Mouse (Mus musculus) G1E (cell line): ENCODE results near the gene Akap13. TPM values are rescaled to one million over a fixed set of nuclear protein-coding genes. Genes with fewer than 3 reads are reported as not detected.

Source experiments
- ATAC-seq: 2 replicates; pipeline ENCODE4 v1.8.0; 2016; ENCODE audit warnings: mild to moderate bottlenecking; ENCODE audit not compliant: insufficient number of reproducible peaks, poor library complexity, low FRiP score, severe bottlenecking; ENCODE audit errors: extremely low read depth
- DNase-seq: peaks from one replicate; pipeline ENCODE4 v3.0.0; 2012; ENCODE audit warnings: low spot score
- H3K27me3 ChIP-seq: 2 replicates; pipeline ENCODE4 v1.6.1; 2012; ENCODE audit warnings: mild to moderate bottlenecking, low read length, inconsistent platforms; ENCODE audit not compliant: insufficient read depth
- H3K36me3 ChIP-seq: replicated peaks from 2 replicates; pipeline ENCODE3; 2012; ENCODE audit warnings: mild to moderate bottlenecking, inconsistent platforms
- H3K4me1 ChIP-seq: 2 replicates; pipeline ENCODE4 v1.6.1; 2012; ENCODE audit warnings: low read depth, low read length, inconsistent platforms, mixed read lengths; ENCODE audit not compliant: insufficient read depth
- H3K4me3 ChIP-seq: 2 replicates; pipeline ENCODE4 v1.5.1; 2012; ENCODE audit warnings: low read depth, mild to moderate bottlenecking, inconsistent platforms, low read length, moderate library complexity, mixed read lengths
- H3K9me3 ChIP-seq: replicated peaks from 2 replicates; pipeline ENCODE4 v1.6.1; 2012; ENCODE audit warnings: inconsistent platforms
- CTCF ChIP-seq: IDR thresholded peaks from 2 replicates; pipeline ENCODE4 v1.5.1; 2012; ENCODE audit warnings: low read depth, low read length, inconsistent platforms, mixed read lengths
- GATA1 ChIP-seq: IDR thresholded peaks from 2 replicates; pipeline ENCODE4 v1.6.1; 2012; ENCODE audit warnings: borderline replicate concordance, low read length, inconsistent platforms, mixed read lengths
- GATA2 ChIP-seq: IDR thresholded peaks from 2 replicates; pipeline ENCODE4 v1.6.1; 2012; ENCODE audit warnings: low read depth, low read length, inconsistent platforms, borderline replicate concordance
- POLR2AphosphoS5 ChIP-seq: IDR thresholded peaks from 2 replicates; pipeline ENCODE4 v1.6.1; 2012; ENCODE audit warnings: low read depth, low read length, inconsistent platforms; ENCODE audit not compliant: insufficient replicate concordance
- TAL1 ChIP-seq: conservative IDR thresholded peaks from 2 replicates; pipeline ENCODE4 v1.6.1; 2012; ENCODE audit warnings: low read depth, low read length, inconsistent platforms, mixed read lengths
- polyA plus RNA-seq: library from polyadenylated mRNA; stranded (reverse); fragments of >175 nt; gene quantifications from 2 replicates; pipeline ENCODE4 v1.2.3, GENCODE M21; 2012
- total RNA-seq, 2 experiments: library from RNA; stranded (forward) in 1 of 2; stranded (reverse) in 1 of 2; fragments of 200-1000 nt in 1 of 2; fragments of >200 nt in 1 of 2; fragmentation: Nextera tagmentation in 1 of 2; gene quantifications; 2 replicates each; pipeline ENCODE4 v1.2.3; 2014 to 2017

Akap13 gene
- total and polyA plus RNA-seq, 3 experiments: 2.8 to 123 (median 47.0) TPM

DNA sequence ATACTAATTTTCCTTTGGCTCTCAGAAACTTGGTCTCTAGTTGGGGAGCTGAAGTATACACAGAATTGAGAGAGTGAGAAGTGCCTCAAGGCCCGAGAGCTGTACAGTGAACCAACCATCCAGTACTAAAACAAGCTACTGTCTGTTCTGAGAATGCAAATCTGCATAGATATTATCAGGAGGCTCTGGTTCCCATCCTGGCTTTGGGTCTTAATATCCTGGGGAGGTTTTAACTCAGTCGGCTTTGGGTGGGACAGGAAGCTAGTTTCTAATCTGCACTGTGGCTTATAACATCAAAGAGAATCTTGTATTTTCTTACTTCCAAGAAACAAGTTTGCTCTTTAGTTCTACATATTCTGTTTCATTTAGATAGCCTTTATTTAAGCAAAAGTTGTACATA is 30.7 kb downstream of the Akap13 start:
- Histone ChIP-seq H3K36me3 (no peaks in the 10 kb centered on the region), H3K27me3 (no peaks in the 10 kb centered on the region), H3K4me3 (no peak overlapping the region), H3K9me3 (no peaks in the 10 kb centered on the region), H3K4me1 (no peaks in the 10 kb centered on the region)
- no peak for TF ChIP-seq GATA2
- no peak for TF ChIP-seq CTCF
- TF ChIP-seq POLR2AphosphoS5: no peak
- DNase-seq: no peak
- no peak for ATAC-seq

- H3K9me3 ChIP-seq: no peaks in the 10 kb centered on the region
- TF ChIP-seq CTCF (no peak), TAL1 (no peak), GATA1 (no peak), GATA2 (no peak), POLR2AphosphoS5 (no peak)
- DNase-seq: no peak
- no peak overlapping the region for H3K4me3 ChIP-seq
- no peaks in the 10 kb centered on the region for H3K4me1 ChIP-seq
- H3K27me3 ChIP-seq: no peaks in the 10 kb centered on the region
- ATAC-seq: no peak
- H3K36me3 ChIP-seq: no peaks in the 10 kb centered on the region
Measured at GRCm38 (mm10) chr7:75495941-75496441, 40.7 kb downstream of the Akap13 start.

DNA sequence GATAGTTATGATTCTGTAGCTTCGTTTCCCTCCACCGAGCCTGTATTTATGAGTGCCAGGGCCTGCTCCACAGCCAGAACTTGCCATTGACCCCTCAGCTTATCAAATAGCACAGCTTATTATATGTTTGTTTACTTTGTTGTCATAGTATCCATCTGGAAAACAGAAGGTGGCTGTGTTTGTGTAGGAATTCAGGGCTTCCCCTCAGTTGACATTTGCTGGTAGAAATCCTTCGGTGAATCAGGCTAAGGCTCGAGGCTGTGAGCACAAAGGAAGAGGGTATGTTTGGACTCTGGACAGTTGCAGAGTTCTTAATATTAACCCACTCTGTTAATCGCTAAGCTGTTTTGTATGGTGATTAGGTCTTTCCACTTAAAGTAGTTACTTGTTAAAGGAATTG is 43.3 kb downstream of the Akap13 start:
- no peak for DNase-seq
- TF ChIP-seq POLR2AphosphoS5 (no peak), CTCF (no peak)

GRCm38 (mm10) chr7:75499271-75499670 is 43.9 kb downstream of the Akap13 start:
- TF ChIP-seq GATA2 (no peak), GATA1 (no peak), POLR2AphosphoS5 (no peak), TAL1 (no peak), CTCF (no peak)
- no peak for DNase-seq
- no peaks in the 10 kb centered on the region for H3K9me3 ChIP-seq
- H3K27me3 ChIP-seq: no peaks in the 10 kb centered on the region
- no peak overlapping the region for H3K4me3 ChIP-seq
- no peaks in the 10 kb centered on the region for H3K36me3 ChIP-seq
- ATAC-seq: no peak
- H3K4me1 ChIP-seq: no peaks in the 10 kb centered on the region

More for the DNA sequence above, 43.3 kb downstream of the Akap13 start:
- no peak for ATAC-seq
- Histone ChIP-seq H3K4me3 (no peak overlapping the region), H3K36me3 (no peaks in the 10 kb centered on the region), H3K27me3 (no peaks in the 10 kb centered on the region), H3K4me1 (no peaks in the 10 kb centered on the region), H3K9me3 (no peaks in the 10 kb centered on the region)

- no peaks in the 10 kb centered on the region for H3K4me1 ChIP-seq
- H3K9me3 ChIP-seq: no peaks in the 10 kb centered on the region
- no peak overlapping the region for H3K4me3 ChIP-seq
- TF ChIP-seq TAL1: no peak
- TF ChIP-seq GATA1: no peak
- TF ChIP-seq POLR2AphosphoS5: no peak
- TF ChIP-seq GATA2: no peak
- TF ChIP-seq CTCF: no peak
- ATAC-seq: no peak
- no peaks in the 10 kb centered on the region for H3K36me3 ChIP-seq
- no peaks in the 10 kb centered on the region for H3K27me3 ChIP-seq
- DNase-seq: no peak
Measured at GRCm38 (mm10) chr7:75500164-75500563, 44.8 kb downstream of the Akap13 start.

DNA sequence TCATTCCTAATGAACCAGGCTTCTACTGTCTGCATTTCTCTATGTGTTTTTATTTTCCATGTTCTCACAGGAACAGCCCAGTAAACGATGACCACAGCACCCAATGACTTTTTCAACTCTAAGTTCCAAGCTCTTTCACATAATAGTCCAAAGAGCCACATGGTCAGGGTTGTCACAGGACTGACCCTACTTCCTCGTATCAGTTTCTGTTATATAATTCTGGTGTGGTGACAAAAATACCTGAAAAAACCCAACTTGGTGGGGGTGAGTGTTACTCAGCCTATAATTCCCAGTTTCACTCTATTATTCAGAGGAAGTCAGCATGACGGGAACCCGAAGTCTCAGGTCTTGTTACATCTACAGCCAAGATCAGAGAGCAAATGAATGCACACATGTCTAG is 45.5 kb downstream of the Akap13 start:
- TF ChIP-seq GATA1: no peak
- no peak for TF ChIP-seq TAL1
- TF ChIP-seq POLR2AphosphoS5: no peak
- TF ChIP-seq CTCF: no peak
- TF ChIP-seq GATA2: no peak
- ATAC-seq (no peak), DNase-seq (no peak)
- H3K4me1 ChIP-seq: no peaks in the 10 kb centered on the region
- no peaks in the 10 kb centered on the region for H3K9me3 ChIP-seq
- H3K4me3 ChIP-seq: no peak overlapping the region
- H3K36me3 ChIP-seq: no peaks in the 10 kb centered on the region
- H3K27me3 ChIP-seq: no peaks in the 10 kb centered on the region

DNA sequence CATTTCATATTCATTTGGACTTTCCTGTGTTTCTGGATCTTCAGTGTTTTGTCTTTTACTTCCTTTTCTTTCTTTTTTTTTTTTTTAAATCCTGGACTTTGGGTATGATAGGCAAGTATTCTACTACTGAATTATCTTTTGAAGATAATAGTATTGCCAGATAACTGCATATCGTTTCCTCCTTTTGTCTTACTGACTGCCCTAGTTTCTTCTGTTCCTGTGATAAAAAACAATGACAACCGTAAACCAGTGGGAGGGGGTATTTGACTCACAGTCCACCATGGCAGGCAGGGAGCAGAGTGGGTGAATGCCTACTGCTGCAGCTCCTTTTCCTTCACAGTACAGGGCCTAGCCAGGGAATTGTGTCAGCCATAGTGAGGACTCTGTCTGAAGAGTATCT is 49.2 kb downstream of the Akap13 start:
- ATAC-seq: no peak
- H3K4me3 ChIP-seq: no peak overlapping the region
- H3K4me1 ChIP-seq: no peaks in the 10 kb centered on the region
- no peaks in the 10 kb centered on the region; the same call in 1 of the 2 replicates for H3K27me3 ChIP-seq
- no peak for DNase-seq
- no peak for TF ChIP-seq CTCF
- TF ChIP-seq GATA1: no peak
- H3K36me3 ChIP-seq: no peaks in the 10 kb centered on the region
- H3K9me3 ChIP-seq: no peaks in the 10 kb centered on the region
